Mouse (Mus musculus) forebrain, embryonic 11.5 days (tissue): Measurements from ENCODE around the gene Plcl1. TPM values are rescaled to one million over a fixed set of nuclear protein-coding genes. Genes with fewer than 3 reads are reported as not detected.

Experiments used
- ATAC-seq: fragments of 200-750 bp; cut with Nextera tagmentation; replicated peaks from 2 replicates; pipeline ENCODE4 v1.8.0; 2017; ENCODE audit warnings: moderate TSS enrichment; ENCODE audit not compliant: low FRiP score
- DNase-seq: peaks from one replicate; pipeline ENCODE4 v3.0.0-alpha.2; 2017; ENCODE audit warnings: low spot score
- H3K27ac ChIP-seq: fragments of 300-500 bp; sonication (generic); 2 replicates; pipeline ENCODE4 v1.5.1; 2014; ENCODE audit warnings: low read depth, low read length
- H3K27me3 ChIP-seq: fragments of 300-500 bp; sonication (generic); 2 replicates; pipeline ENCODE4 v1.6.1; 2014; ENCODE audit warnings: mild to moderate bottlenecking, low read length, mixed read lengths; ENCODE audit not compliant: control insufficient read depth, insufficient read depth
- H3K36me3 ChIP-seq: fragments of 300-500 bp; sonication (generic); 2 replicates; pipeline ENCODE4 v1.6.1; 2014; ENCODE audit warnings: mild to moderate bottlenecking, low read length, moderate library complexity, mixed read lengths; ENCODE audit not compliant: control insufficient read depth, insufficient read depth
- H3K4me1 ChIP-seq: fragments of 300-500 bp; sonication (generic); replicated peaks from 2 replicates; pipeline ENCODE4 v1.6.1; 2014; ENCODE audit warnings: low read length, mixed read lengths; ENCODE audit not compliant: control insufficient read depth, insufficient read depth
- H3K4me2 ChIP-seq: fragments of 300-500 bp; sonication (generic); 2 replicates; pipeline ENCODE4 v1.6.1; 2014; ENCODE audit warnings: low read depth, mild to moderate bottlenecking, low read length, moderate library complexity, mixed read lengths; ENCODE audit not compliant: severe bottlenecking
- H3K4me3 ChIP-seq: fragments of 300-500 bp; sonication (generic); 2 replicates; pipeline ENCODE4 v1.5.1; 2014; ENCODE audit warnings: low read depth, low read length
- H3K9ac ChIP-seq: fragments of 300-500 bp; sonication (generic); 2 replicates; pipeline ENCODE4 v1.6.1; 2014; ENCODE audit warnings: low read length
- H3K9me3 ChIP-seq: fragments of 300-500 bp; sonication (generic); 2 replicates; pipeline ENCODE4 v1.6.1; 2016; ENCODE audit warnings: low read length, mixed read lengths; ENCODE audit not compliant: control insufficient read depth
- WGBS: fragments of 180-500 bp; shearing (Covaris S2); extraction: QIAGEN DNeasy Blood & Tissue Kit; methylation state at CpG from one replicate; pipeline ENCODE4 v1.1.7; 2014; 5-methylcytosine and 5-hydroxymethylcytosine counted together
- polyA plus RNA-seq: library from polyadenylated mRNA; unstranded; fragments of >200 nt; fragmentation: Nextera tagmentation; extraction: Ambion mirVana; gene quantifications from 2 replicates; pipeline ENCODE4 v1.2.1, GENCODE M21; 2014

Gene Plcl1
- 2.2 and 3.3 TPM in 2 replicates for polyA plus RNA-seq

DNA sequence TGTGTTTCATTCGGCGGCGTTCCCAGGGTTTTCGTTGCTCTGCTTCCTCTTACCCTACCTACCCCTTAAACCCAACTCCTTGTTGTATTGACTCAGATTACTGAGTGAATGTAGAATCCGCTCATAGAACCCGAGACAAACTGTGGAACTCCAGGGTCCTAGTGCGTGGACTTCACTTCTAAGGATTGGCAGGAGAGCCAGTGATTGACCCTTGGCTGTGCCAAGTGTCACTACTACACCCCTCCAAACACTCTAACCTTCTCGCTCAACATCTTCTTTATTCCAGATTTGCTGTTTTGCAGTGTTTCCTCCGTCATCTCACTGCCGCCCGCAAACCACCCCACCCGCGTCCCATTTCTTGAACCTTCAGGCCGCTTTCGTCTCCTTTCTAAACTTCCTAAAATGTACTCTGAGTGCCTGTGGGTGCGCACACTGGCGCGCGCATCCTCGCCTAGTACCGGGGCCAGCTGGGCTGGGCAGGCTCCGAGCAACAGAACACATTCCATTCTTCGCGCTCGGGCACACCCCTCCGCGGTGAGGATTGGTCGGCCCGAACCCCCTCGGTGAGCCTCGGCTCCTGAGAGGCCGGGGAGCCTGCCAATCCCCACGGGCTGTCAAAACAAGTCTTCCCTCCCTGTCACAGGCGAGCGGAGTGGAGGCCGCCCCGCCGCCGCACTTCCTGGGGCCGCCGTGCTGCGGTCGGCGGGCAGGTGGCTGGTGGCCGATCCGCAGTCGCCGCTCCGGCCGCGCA is at the start of gene Plcl1:
Plcl1 (plus strand) TSS at position 650 of the 751 bp plus-strand sequence.
- H3K36me3 ChIP-seq = no peaks in the 10 kb centered on the region
- H3K27me3 ChIP-seq = no peaks in the 10 kb centered on the region
- DNase-seq = peak; percentile 97
- ATAC-seq = peak; percentile 100
- H3K9me3 ChIP-seq = no peaks in the 10 kb centered on the region
- H3K4me3 ChIP-seq = peak within 1 kb of the TSS; percentile 68
- H3K4me2 ChIP-seq = peak within 1 kb of the TSS; percentile 97
- H3K27ac ChIP-seq = no peak within 1 kb of the TSS
- peak within 1 kb of the TSS; percentile 51 for H3K9ac ChIP-seq
- H3K4me1 ChIP-seq = no peaks in the 10 kb centered on the region
- 2% methylated on average over 51 of the region's 51 CpGs for WGBS

DNA sequence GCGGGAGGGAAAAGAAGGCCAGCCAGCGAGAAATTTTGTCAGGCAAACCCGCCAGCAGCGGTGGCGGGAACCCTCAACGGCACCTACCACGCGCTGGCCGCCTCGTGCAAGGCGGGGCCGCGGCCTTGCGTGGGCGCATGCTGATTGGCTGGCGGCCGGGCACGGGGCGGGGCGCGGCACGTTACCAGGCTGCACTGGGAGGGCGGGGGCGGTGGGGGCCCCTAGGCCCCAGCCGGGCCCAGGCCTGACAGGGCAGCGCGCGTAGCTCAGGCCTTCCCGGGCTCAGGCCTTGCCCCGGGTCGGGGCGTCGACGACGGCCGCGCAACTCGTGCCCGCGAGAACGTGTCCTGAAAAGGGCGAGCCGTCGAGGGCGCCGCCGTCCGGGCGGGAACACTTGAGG is 43.1 kb upstream of the Plcl1 start:
- no peak overlapping the region for H3K27ac ChIP-seq
- ATAC-seq (peak; percentile 81), DNase-seq (peak; percentile 51)
- peaks cover 5% of the 10 kb centered on the region for H3K9me3 ChIP-seq
- WGBS = 43% methylated on average over 37 of the region's 49 CpGs
- no peak overlapping the region for H3K9ac ChIP-seq
- 0 out of 2 replicates have a peak, but pooled peaks cover 4% of the 10 kb centered on the region for H3K4me1 ChIP-seq
- peak overlapping the region; percentile 42; the same call in 1 of the 2 replicates for H3K4me3 ChIP-seq
- H3K4me2 ChIP-seq = peak overlapping the region; percentile 54
- H3K36me3 ChIP-seq = no peaks in the 10 kb centered on the region
- peaks cover 16% of the 10 kb centered on the region for H3K27me3 ChIP-seq

DNA sequence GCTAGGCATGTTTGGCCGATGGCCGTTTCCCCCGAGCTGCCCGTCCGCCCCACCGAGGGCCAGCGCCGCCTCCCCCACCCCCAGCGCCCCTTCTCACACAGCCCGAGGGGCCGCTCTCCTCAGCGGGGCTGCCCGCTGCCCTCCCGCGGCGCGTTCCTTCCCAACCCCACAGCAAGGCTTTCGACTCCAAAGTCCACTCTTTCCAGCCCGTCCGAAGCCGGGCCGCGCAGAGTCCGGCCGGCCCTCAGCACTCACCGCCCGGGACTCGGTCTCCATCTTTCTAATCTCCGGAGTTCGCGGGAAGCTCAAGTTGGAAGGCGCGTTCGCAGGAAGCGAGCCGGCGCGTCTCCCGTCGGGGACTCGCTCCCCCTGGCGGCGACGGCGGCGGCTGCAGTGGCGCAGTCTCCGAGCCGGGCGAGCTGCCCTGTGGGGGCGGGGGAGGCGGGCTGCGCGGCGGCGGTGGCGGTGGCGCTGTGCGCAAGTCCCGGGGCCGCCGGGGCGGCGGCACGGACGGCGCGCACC is 42.6 kb upstream of the Plcl1 start, which contains the start of gene Boll:
Boll (minus strand) TSS at position 426 of the 522 bp plus-strand sequence.
- no peak within 1 kb of the TSS for H3K27ac ChIP-seq
- peaks cover 16% of the 10 kb centered on the region for H3K27me3 ChIP-seq
- H3K36me3 ChIP-seq = no peaks in the 10 kb centered on the region
- WGBS = 13% methylated on average over 67 of the region's 68 CpGs
- H3K4me2 ChIP-seq = peak within 1 kb of the TSS; percentile 54
- 0 out of 2 replicates have a peak, but pooled peaks cover 4% of the 10 kb centered on the region for H3K4me1 ChIP-seq
- H3K4me3 ChIP-seq = peak within 1 kb of the TSS; percentile 42
- ATAC-seq (peak; percentile 86), DNase-seq (peak; percentile 91)
- H3K9me3 ChIP-seq = peaks cover 5% of the 10 kb centered on the region
- H3K9ac ChIP-seq = no peak within 1 kb of the TSS; the same call in 1 of the 2 replicates

DNA sequence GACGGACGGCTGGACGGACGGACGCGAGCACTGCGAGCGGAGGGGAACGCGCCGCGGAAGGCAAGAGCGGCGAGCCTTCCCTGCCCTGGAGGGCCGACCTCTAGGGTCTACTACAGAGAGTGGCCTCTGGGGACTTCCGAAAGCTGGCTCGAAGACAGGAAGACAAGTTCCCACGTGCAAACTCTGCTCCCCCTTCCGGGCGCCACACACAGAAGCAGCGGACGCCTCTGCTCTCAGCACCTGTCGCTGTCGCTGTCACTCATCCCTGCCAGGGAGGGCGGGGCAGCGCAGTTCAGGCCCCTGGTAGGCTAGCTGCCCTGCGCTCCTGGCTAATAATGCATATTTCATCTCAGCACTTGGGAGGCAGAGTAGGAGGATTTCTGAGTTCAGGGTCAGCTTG is 42.1 kb upstream of the Plcl1 start:
- 0 out of 2 replicates have a peak, but pooled peaks cover 4% of the 10 kb centered on the region for H3K4me1 ChIP-seq
- peak overlapping the region; percentile 54 for H3K4me2 ChIP-seq
- peaks cover 5% of the 10 kb centered on the region for H3K9me3 ChIP-seq
- peak; percentile 77 for DNase-seq
- no peak overlapping the region for H3K27ac ChIP-seq
- ATAC-seq = peak; percentile 93
- peak overlapping the region; percentile 42 for H3K4me3 ChIP-seq
- H3K27me3 ChIP-seq = peaks cover 16% of the 10 kb centered on the region
- WGBS = 3% methylated on average over 27 of the region's 27 CpGs
- H3K36me3 ChIP-seq = no peaks in the 10 kb centered on the region
- H3K9ac ChIP-seq = no peak overlapping the region; the same call in 1 of the 2 replicates

DNA sequence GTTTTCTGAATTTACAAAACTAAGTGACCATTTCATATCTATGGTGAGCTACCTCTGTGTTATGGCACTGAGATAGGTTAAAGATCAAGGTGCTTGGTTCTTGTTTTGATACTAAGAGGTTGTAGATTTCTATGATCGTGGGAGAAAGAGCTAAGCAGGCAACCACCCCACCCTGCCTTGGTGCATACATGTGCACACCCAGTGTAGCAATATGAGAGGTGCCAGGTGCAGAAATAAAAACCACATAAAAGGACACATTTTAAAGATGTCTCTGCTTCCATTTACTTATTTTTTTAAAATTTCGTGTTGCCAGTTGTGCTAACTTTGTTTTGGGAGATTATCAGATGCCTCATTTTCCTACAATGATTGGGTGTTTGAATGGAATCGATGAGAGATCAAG is 33.1 kb upstream of the Plcl1 start:
- H3K9ac ChIP-seq = no peak overlapping the region
- H3K4me3 ChIP-seq = no peak overlapping the region
- 85% methylated on average over 3 of the region's 3 CpGs for WGBS
- DNase-seq = no peak
- H3K27me3 ChIP-seq = no peaks in the 10 kb centered on the region
- no peaks in the 10 kb centered on the region for H3K4me1 ChIP-seq
- H3K27ac ChIP-seq = no peak overlapping the region
- no peak overlapping the region for H3K4me2 ChIP-seq
- no peak for ATAC-seq
- no peaks in the 10 kb centered on the region for H3K9me3 ChIP-seq
- no peaks in the 10 kb centered on the region for H3K36me3 ChIP-seq

DNA sequence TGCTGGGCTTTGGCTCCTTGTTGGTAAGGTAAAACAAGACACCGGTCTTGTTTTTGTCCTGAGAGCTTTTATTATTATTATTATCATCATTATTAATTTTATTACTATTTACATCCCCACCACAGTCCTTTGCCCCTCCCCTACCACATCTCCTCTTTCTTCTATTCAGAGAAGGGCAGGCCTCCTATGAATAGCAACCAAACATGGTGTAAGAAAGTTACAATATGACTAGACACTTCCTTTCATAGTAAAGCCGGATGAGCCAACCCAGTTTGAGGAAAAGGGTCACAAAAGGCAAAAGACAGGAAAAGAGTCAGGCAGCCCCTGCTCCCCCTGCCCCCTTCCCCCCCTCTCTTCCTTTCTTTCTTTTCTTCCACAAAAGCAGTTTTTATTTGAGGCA is 25.2 kb upstream of the Plcl1 start:
- Histone ChIP-seq H3K9ac (no peak overlapping the region), H3K9me3 (no peaks in the 10 kb centered on the region), H3K27ac (no peak overlapping the region), H3K36me3 (no peaks in the 10 kb centered on the region), H3K4me2 (no peak overlapping the region), H3K4me1 (no peaks in the 10 kb centered on the region), H3K4me3 (no peak overlapping the region), H3K27me3 (no peaks in the 10 kb centered on the region)
- 84% methylated on average over 2 of the region's 2 CpGs for WGBS
- ATAC-seq = no peak
- no peak for DNase-seq

DNA sequence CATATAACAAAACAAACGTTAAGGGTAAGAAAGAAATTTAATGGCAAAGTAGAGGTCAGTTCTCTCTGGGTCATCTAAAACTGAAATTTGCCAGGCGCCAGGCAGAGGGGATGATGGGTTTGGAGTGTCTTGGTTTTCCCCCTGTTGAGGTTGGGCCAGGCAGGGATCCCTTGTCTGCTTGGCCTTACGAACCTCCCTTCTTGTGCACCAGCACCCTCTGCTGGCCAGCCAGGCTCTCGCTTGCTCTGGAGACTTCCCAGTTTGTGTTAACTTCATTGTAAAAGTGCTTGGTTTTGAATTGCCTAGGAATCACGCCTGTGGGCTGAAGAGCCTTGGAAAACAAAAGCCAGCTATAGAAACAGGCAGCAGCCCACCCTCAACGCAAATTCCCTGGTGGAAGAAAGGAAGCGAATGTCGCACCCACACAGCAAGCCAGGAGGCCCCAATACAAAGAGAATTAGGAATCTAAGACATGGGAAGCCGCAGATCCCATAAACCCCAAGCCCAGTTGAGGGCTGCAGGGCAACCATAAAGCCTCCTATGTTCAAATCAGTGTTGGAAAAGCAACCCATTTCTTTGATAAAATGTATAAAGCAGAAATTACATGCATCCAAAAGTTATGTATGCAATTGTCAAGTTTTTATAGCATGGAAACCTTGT is 22.5 kb upstream of the Plcl1 start:
- no peak overlapping the region for H3K27ac ChIP-seq
- no peaks in the 10 kb centered on the region for H3K9me3 ChIP-seq
- ATAC-seq = peak; percentile 86

DNA sequence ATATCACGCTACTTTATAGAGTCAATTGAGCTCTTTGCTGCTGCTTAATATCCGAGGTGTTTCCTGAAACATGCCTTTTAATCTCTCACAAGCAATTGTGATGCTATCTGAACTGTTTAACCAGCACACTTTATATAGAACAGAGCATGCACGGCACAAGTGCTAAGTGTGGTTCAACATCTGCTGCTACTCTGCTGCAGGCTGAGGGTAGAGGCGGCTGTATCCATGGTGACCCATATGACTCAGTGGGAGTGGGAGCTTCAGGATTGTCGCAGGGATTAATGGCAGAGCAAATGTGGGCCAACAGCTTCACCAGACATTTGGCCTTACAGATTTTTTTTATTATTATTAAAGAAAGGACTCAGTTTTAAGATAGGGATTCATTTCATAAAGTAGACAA is 5.8 kb upstream of the Plcl1 start:
- Histone ChIP-seq H3K4me1 (no peaks in the 10 kb centered on the region), H3K27ac (no peak overlapping the region), H3K9me3 (no peaks in the 10 kb centered on the region), H3K4me2 (no peak overlapping the region), H3K9ac (no peak overlapping the region), H3K4me3 (no peak overlapping the region), H3K36me3 (no peaks in the 10 kb centered on the region), H3K27me3 (no peaks in the 10 kb centered on the region)
- DNase-seq (peak; percentile 52), ATAC-seq (no peak)
- WGBS = 50% methylated on average over 5 of the region's 5 CpGs

More for the DNA sequence above, 22.5 kb upstream of the Plcl1 start:
- peak; percentile 91 for DNase-seq
- Histone ChIP-seq H3K36me3 (no peaks in the 10 kb centered on the region), H3K27me3 (no peaks in the 10 kb centered on the region), H3K4me3 (no peak overlapping the region), H3K4me2 (no peak overlapping the region), H3K9ac (no peak overlapping the region), H3K4me1 (no peaks in the 10 kb centered on the region)
- WGBS = 8% methylated on average over 9 of the region's 9 CpGs
